Mouse (Mus musculus): ENCODE measurements around the gene Tm9sf3.

GRCm38 (mm10) chr19:41266251-41266901 lies 2.6 kb upstream of the Tm9sf3 start:
- TF ChIP-seq CTCF (conservative IDR thresholded peaks at IDR 0.05; ENCODE audit: low read length), result no peak
- 0 out of 2 replicates have a peak, but pooled peaks have one; percentile 4 for TF ChIP-seq NANOG (IDR thresholded peaks at IDR 0.05; ENCODE audit: borderline replicate concordance, low read length)
- TF ChIP-seq POU5F1 (IDR thresholded peaks at IDR 0.05; ENCODE audit: borderline replicate concordance, low read length), result peak; percentile 30; the same call in 1 of the 2 replicates

All from E14TG2a.4 (cell line).